Comparison of ENCODE assay signal across 8 mouse cellular contexts in the genomic region with DNA sequence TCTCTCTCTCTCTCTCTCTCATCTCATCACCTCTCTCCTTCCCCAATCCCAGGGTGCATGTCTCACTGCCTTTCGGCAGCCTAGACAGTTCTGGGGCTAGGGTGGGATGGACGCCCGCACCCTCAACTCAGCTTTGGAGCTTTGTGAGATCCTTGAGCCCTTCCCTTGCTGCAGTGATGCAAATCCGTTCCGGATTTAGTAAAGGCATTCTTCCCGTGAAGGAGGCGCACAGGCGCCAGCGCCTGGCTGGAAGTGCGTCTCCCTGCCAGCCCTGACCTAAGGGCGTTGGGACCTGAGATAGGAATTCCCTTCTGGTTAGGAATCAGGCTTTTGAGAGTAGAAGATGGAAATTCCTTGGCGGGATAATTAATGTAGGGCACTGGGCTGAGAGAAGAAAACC. TPM values are rescaled to one million over a fixed set of nuclear protein-coding genes. Genes with fewer than 3 reads are reported as not detected.
DNase-seq lines count a peak whose midpoint lies in the region; ATAC-seq and TF ChIP-seq lines count a peak whose summit lies in the region.

No protein-coding gene starts in this region.

- H3K4me3 ChIP-seq in heart, embryonic 10.5 days = peak overlapping the region; percentile 55
- no peak overlapping the region for H3K4me3 ChIP-seq in kidney, postnatal 0 days (replicated peaks; ENCODE audit: low read depth, low read length)
- H3K4me3 ChIP-seq in midbrain, embryonic 14.5 days (replicated peaks; ENCODE audit: low read depth, low read length) = peak overlapping the region; percentile 8; the same call in 1 of the 2 replicates

- no peaks in the 10 kb centered on the region for H3K27me3 ChIP-seq in heart, embryonic 10.5 days (ENCODE audit: insufficient read depth, poor library complexity, severe bottlenecking)
- H3K27me3 ChIP-seq in kidney, postnatal 0 days (ENCODE audit: insufficient read depth, low read length) = no peaks in the 10 kb centered on the region; the same call in 1 of the 2 replicates
- H3K27me3 ChIP-seq in midbrain, embryonic 14.5 days (ENCODE audit: control insufficient read depth, insufficient read depth, low read length) = no peaks in the 10 kb centered on the region

- peak; percentile 60 for DNase-seq in embryo, embryonic 10 days (ENCODE audit: low spot score)
- no peak for DNase-seq in embryo, embryonic 10.5 days (ENCODE audit: low spot score)
- DNase-seq in cerebellum, postnatal 25 days = peak; percentile 83 to 85
- DNase-seq in heart, embryonic 10.5 days (ENCODE audit: low spot score) = no peak
- peak; percentile 47 for DNase-seq in kidney, postnatal 0 days (ENCODE audit: low spot score)
- DNase-seq in midbrain, embryonic 14.5 days = peak; percentile 61
- DNase-seq in spleen, postnatal 10 days (ENCODE audit: low spot score in 2 of 2) = no peak
- no peak for DNase-seq in natural killer cell, adult 2 months (ENCODE audit: low spot score in 2 of 2)

- H3K27ac ChIP-seq in heart, embryonic 10.5 days = peak overlapping the region; percentile 87
- H3K27ac ChIP-seq in kidney, postnatal 0 days = peak overlapping the region; percentile 64
- no peak overlapping the region for H3K27ac ChIP-seq in midbrain, embryonic 14.5 days (replicated peaks; ENCODE audit: low read depth, low read length)

- peaks cover 24% of the 10 kb centered on the region for H3K4me1 ChIP-seq in heart, embryonic 10.5 days
- H3K4me1 ChIP-seq in kidney, postnatal 0 days (replicated peaks; ENCODE audit: insufficient read depth, low read length) = 0 out of 2 replicates have a peak, but pooled peaks cover 7% of the 10 kb centered on the region
- H3K4me1 ChIP-seq in midbrain, embryonic 14.5 days (ENCODE audit: control insufficient read depth, insufficient read depth, low read length) = peaks cover 4% of the 10 kb centered on the region; the same call in 1 of the 2 replicates

- ATAC-seq in kidney, postnatal 0 days (replicated peaks; ENCODE audit: low FRiP score, low read depth) = no peak
- no peak for ATAC-seq in midbrain, embryonic 14.5 days (ENCODE audit: low FRiP score, low TSS enrichment)

- no peaks in the 10 kb centered on the region for H3K9me3 ChIP-seq in heart, embryonic 10.5 days
- H3K9me3 ChIP-seq in kidney, postnatal 0 days (replicated peaks; ENCODE audit: low read length) = no peaks in the 10 kb centered on the region
- no peaks in the 10 kb centered on the region for H3K9me3 ChIP-seq in midbrain, embryonic 14.5 days (ENCODE audit: control insufficient read depth, low read length)

- H3K9ac ChIP-seq in kidney, postnatal 0 days (ENCODE audit: low read depth, low read length) = 0 out of 2 replicates have a peak overlapping the region, but pooled peaks have one; percentile 4
- H3K9ac ChIP-seq in midbrain, embryonic 14.5 days (replicated peaks; ENCODE audit: low read length) = peak overlapping the region; percentile 36; the same call in 1 of the 2 replicates

- H3K36me3 ChIP-seq in heart, embryonic 10.5 days = no peaks in the 10 kb centered on the region
- no peaks in the 10 kb centered on the region for H3K36me3 ChIP-seq in kidney, postnatal 0 days (ENCODE audit: insufficient read depth, low read length)
- no peaks in the 10 kb centered on the region for H3K36me3 ChIP-seq in midbrain, embryonic 14.5 days (ENCODE audit: control insufficient read depth, insufficient read depth, low read length)

- H3K4me2 ChIP-seq in kidney, postnatal 0 days (ENCODE audit: low read length) = peak overlapping the region; percentile 36
- H3K4me2 ChIP-seq in midbrain, embryonic 14.5 days (ENCODE audit: low read length) = peak overlapping the region; percentile 45

- TF ChIP-seq CTCF in kidney, postnatal 0 days (IDR thresholded peaks at IDR 0.05; ENCODE audit: low read depth) = no peak

- 2% methylated on average over 12 of the region's 12 CpGs for WGBS in heart, embryonic 10.5 days
- WGBS in kidney, postnatal 0 days = 8% methylated on average over 12 of the region's 12 CpGs
- WGBS in midbrain, embryonic 14.5 days = under 1% methylated on average over 12 of the region's 12 CpGs

RNA-seq across cellular contexts. Expression of a gene that starts 9.6 kb away (rescaled TPM):
- polyA plus RNA-seq in heart, embryonic 10.5 days (2016; fragmentation: Nextera tagmentation; extraction: Ambion mirVana) = not detected in 2 replicates
- polyA plus RNA-seq in kidney, postnatal 0 days (2015; fragmentation: Nextera tagmentation; extraction: Ambion mirVana) = not detected in 2 replicates
- not detected in 2 replicates for polyA plus RNA-seq in midbrain, embryonic 14.5 days (2014; fragmentation: Nextera tagmentation; extraction: Ambion mirVana)

RNA-seq across cellular contexts. Expression of a gene that starts 9.6 kb away (rescaled TPM):
- not detected in 2 replicates for polyA plus RNA-seq in heart, embryonic 10.5 days (2016; fragmentation: Nextera tagmentation; extraction: Ambion mirVana)
- polyA plus RNA-seq in kidney, postnatal 0 days (2015; fragmentation: Nextera tagmentation; extraction: Ambion mirVana) = not detected in 2 replicates
- polyA plus RNA-seq in midbrain, embryonic 14.5 days (2014; fragmentation: Nextera tagmentation; extraction: Ambion mirVana) = not detected in 2 replicates

RNA-seq across cellular contexts. Expression of a gene that starts 15.3 kb away (rescaled TPM):
- 0.10 TPM in 1 of 2 replicates, not detected in the other for polyA plus RNA-seq in heart, embryonic 10.5 days (2016; fragmentation: Nextera tagmentation; extraction: Ambion mirVana)
- polyA plus RNA-seq in kidney, postnatal 0 days (2015; fragmentation: Nextera tagmentation; extraction: Ambion mirVana) = 16.5 and 20.0 TPM in 2 replicates
- polyA plus RNA-seq in midbrain, embryonic 14.5 days (2014; fragmentation: Nextera tagmentation; extraction: Ambion mirVana) = 0.11 and 0.18 TPM in 2 replicates

RNA-seq across cellular contexts. Expression of a gene that starts 31.6 kb away (rescaled TPM):
- polyA plus RNA-seq in heart, embryonic 10.5 days (2016; fragmentation: Nextera tagmentation; extraction: Ambion mirVana) = 1.4 and 1.9 TPM in 2 replicates
- polyA plus RNA-seq in kidney, postnatal 0 days (2015; fragmentation: Nextera tagmentation; extraction: Ambion mirVana) = 4.5 and 4.9 TPM in 2 replicates
- polyA plus RNA-seq in midbrain, embryonic 14.5 days (2014; fragmentation: Nextera tagmentation; extraction: Ambion mirVana) = 1.3 and 1.8 TPM in 2 replicates

RNA-seq across cellular contexts. Expression of a gene that starts 38.7 kb away (rescaled TPM):
- polyA plus RNA-seq in heart, embryonic 10.5 days (2016; fragmentation: Nextera tagmentation; extraction: Ambion mirVana) = 17.2 and 22.7 TPM in 2 replicates
- 13.9 and 18.6 TPM in 2 replicates for polyA plus RNA-seq in kidney, postnatal 0 days (2015; fragmentation: Nextera tagmentation; extraction: Ambion mirVana)
- polyA plus RNA-seq in midbrain, embryonic 14.5 days (2014; fragmentation: Nextera tagmentation; extraction: Ambion mirVana) = 86.4 and 115 TPM in 2 replicates

Comparison
In these comparisons a context has a peak if more than half of its experiments do, and no peak if none do; other contexts are left out.
1. DNase-seq: peak in embryo, embryonic 10 days (single experiment), cerebellum, postnatal 25 days (2 of 2), kidney, postnatal 0 days (single experiment) and midbrain, embryonic 14.5 days (single experiment); none in embryo, embryonic 10.5 days (single experiment), heart, embryonic 10.5 days (single experiment), spleen, postnatal 10 days (0 of 2) and natural killer cell, adult 2 months (0 of 2).
2. RNA of a gene that starts 15.3 kb away (polyA plus RNA-seq): 16.5 to 20.0 TPM in kidney, postnatal 0 days; 0.11 to 0.18 TPM in midbrain, embryonic 14.5 days and 0.10 TPM in heart, embryonic 10.5 days; every median in the first group is over 10 times any median in the second.